Mouse (Mus musculus) lung, postnatal 0 days (tissue): ENCODE measurements around the gene Tmem82. TPM values are rescaled to one million over a fixed set of nuclear protein-coding genes. Genes with fewer than 3 reads are reported as not detected.

Experiments
- ATAC-seq: fragments of 200-750 bp; cut with Nextera tagmentation; 2 replicates; pipeline ENCODE4 v1.8.0; 2017; ENCODE audit warnings: moderate library complexity
- DNase-seq: peaks from one replicate; pipeline ENCODE4 v3.0.0-alpha.2; 2016; ENCODE audit warnings: low spot score
- H3K27ac ChIP-seq: fragments of 300-500 bp; sonication (generic); 2 replicates; pipeline ENCODE4 v1.5.1; 2014; ENCODE audit warnings: antibody characterized with exemption, mild to moderate bottlenecking, low read length, mixed read lengths
- H3K27me3 ChIP-seq: fragments of 300-500 bp; sonication (generic); replicated peaks from 2 replicates; pipeline ENCODE4 v1.6.1; 2014; ENCODE audit warnings: low read length, mixed read lengths; ENCODE audit not compliant: insufficient read depth
- H3K36me3 ChIP-seq: fragments of 300-500 bp; sonication (generic); 2 replicates; pipeline ENCODE4 v1.6.1; 2014; ENCODE audit warnings: low read length, mixed read lengths; ENCODE audit not compliant: insufficient read depth
- H3K4me1 ChIP-seq: fragments of 300-500 bp; sonication (generic); 2 replicates; pipeline ENCODE4 v1.6.1; 2014; ENCODE audit warnings: antibody characterized with exemption, low read depth, low read length, mixed read lengths; ENCODE audit not compliant: insufficient read depth
- H3K4me2 ChIP-seq: fragments of 300-500 bp; sonication (generic); replicated peaks from 2 replicates; pipeline ENCODE4 v1.6.1; 2014; ENCODE audit warnings: low read depth, mild to moderate bottlenecking, low read length, moderate library complexity, mixed read lengths
- H3K4me3 ChIP-seq: fragments of 300-500 bp; sonication (generic); 2 replicates; pipeline ENCODE4 v1.5.1; 2014; ENCODE audit warnings: low read depth, low read length
- H3K9ac ChIP-seq: fragments of 300-500 bp; sonication (generic); replicated peaks from 2 replicates; pipeline ENCODE4 v1.6.1; 2014; ENCODE audit warnings: low read depth, mild to moderate bottlenecking
- H3K9me3 ChIP-seq: fragments of 300-500 bp; sonication (generic); 2 replicates; pipeline ENCODE4 v1.6.1; 2016; ENCODE audit warnings: low read length, mixed read lengths
- CTCF ChIP-seq: IDR thresholded peaks from 2 replicates; pipeline ENCODE4 v1.5.1; 2016; ENCODE audit warnings: antibody characterized with exemption, mild to moderate bottlenecking
- EP300 ChIP-seq: IDR thresholded peaks from 2 replicates; pipeline ENCODE4 v1.6.1; 2016; ENCODE audit warnings: antibody characterized with exemption, mild to moderate bottlenecking, control low read depth
- WGBS: fragments of 180-500 bp; shearing (Covaris S2); extraction: QIAGEN DNeasy Blood & Tissue Kit; methylation state at CpG from one replicate; pipeline ENCODE4 v1.1.7; 2014; 5-methylcytosine and 5-hydroxymethylcytosine counted together
- polyA plus RNA-seq: library from polyadenylated mRNA; unstranded; fragments of >200 nt; fragmentation: Nextera tagmentation; extraction: Ambion mirVana; gene quantifications from 2 replicates; pipeline ENCODE4 v1.2.1, GENCODE M21; 2015

Tmem82 gene
- polyA plus RNA-seq, 1 experiment from 2014 or later = 3.6 TPM

- no peak overlapping the region for H3K9ac ChIP-seq
- no peaks in the 10 kb centered on the region for H3K27me3 ChIP-seq
- no peaks in the 10 kb centered on the region for H3K4me1 ChIP-seq
- peaks cover 22% of the 10 kb centered on the region for H3K36me3 ChIP-seq
- H3K4me2 ChIP-seq = no peak overlapping the region
- WGBS = 68% methylated on average over 19 of the region's 19 CpGs
- no peak overlapping the region for H3K4me3 ChIP-seq
- H3K27ac ChIP-seq = no peak overlapping the region
- no peaks in the 10 kb centered on the region for H3K9me3 ChIP-seq
- peak; percentile 53 for DNase-seq
- 0 out of 2 replicates have a peak, but pooled peaks have one; percentile 5 for ATAC-seq
- TF ChIP-seq CTCF = peak; percentile 72
- no peak for TF ChIP-seq EP300
Observed at GRCm38 (mm10) chr4:141624983-141625773, 6.7 kb upstream of the Tmem82 start.

- Histone ChIP-seq H3K9ac (no peak overlapping the region), H3K4me1 (no peaks in the 10 kb centered on the region), H3K27me3 (no peaks in the 10 kb centered on the region), H3K4me3 (no peak overlapping the region), H3K9me3 (no peaks in the 10 kb centered on the region), H3K36me3 (peaks cover 13% of the 10 kb centered on the region; the same call in 1 of the 2 replicates), H3K4me2 (no peak overlapping the region), H3K27ac (peak overlapping the region; percentile 38; the same call in 1 of the 2 replicates)
- 87% methylated on average over 8 of the region's 8 CpGs for WGBS
- DNase-seq (no peak), ATAC-seq (peak; percentile 8; the same call in 1 of the 2 replicates)
- no peak for TF ChIP-seq CTCF
- no peak for TF ChIP-seq EP300
Observed at GRCm38 (mm10) chr4:141624134-141624533, 5.7 kb upstream of the Tmem82 start.

GRCm38 (mm10) chr4:141623666-141624065 is 5.2 kb upstream of the Tmem82 start, which contains the start of gene Slc25a34:
Gene Slc25a34 (minus strand): TSS chr4:141623821.
- H3K9me3 ChIP-seq = no peaks in the 10 kb centered on the region
- WGBS = 38% methylated on average over 1 of the region's 1 CpGs
- H3K27me3 ChIP-seq = no peaks in the 10 kb centered on the region
- TF ChIP-seq CTCF = peak; percentile 26
- TF ChIP-seq EP300 = peak; percentile 40; the same call in 1 of the 2 replicates
- no peaks in the 10 kb centered on the region for H3K4me1 ChIP-seq
- no peak within 1 kb of the TSS for H3K4me2 ChIP-seq
- H3K36me3 ChIP-seq = 0 out of 2 replicates have a peak, but pooled peaks cover 10% of the 10 kb centered on the region
- peak within 1 kb of the TSS; percentile 43; the same call in 1 of the 2 replicates for H3K27ac ChIP-seq
- no peak within 1 kb of the TSS for H3K9ac ChIP-seq
- ATAC-seq (peak; percentile 91), DNase-seq (peak; percentile 88)
- H3K4me3 ChIP-seq = no peak within 1 kb of the TSS

GRCm38 (mm10) chr4:141623037-141623436 is 4.6 kb upstream of the Tmem82 start:
- H3K36me3 ChIP-seq = 0 out of 2 replicates have a peak, but pooled peaks cover 3% of the 10 kb centered on the region
- 84% methylated on average over 11 of the region's 11 CpGs for WGBS
- H3K27me3 ChIP-seq = no peaks in the 10 kb centered on the region
- H3K4me3 ChIP-seq = no peak overlapping the region
- TF ChIP-seq EP300 (no peak), CTCF (no peak)
- H3K9me3 ChIP-seq = no peaks in the 10 kb centered on the region
- no peak for ATAC-seq
- no peak overlapping the region for H3K4me2 ChIP-seq
- H3K9ac ChIP-seq = no peak overlapping the region
- peaks cover 2% of the 10 kb centered on the region; the same call in 1 of the 2 replicates for H3K4me1 ChIP-seq
- no peak for DNase-seq
- H3K27ac ChIP-seq = no peak overlapping the region; the same call in 1 of the 2 replicates

- H3K4me1 ChIP-seq = peaks cover 7% of the 10 kb centered on the region; the same call in 1 of the 2 replicates
- no peaks in the 10 kb centered on the region for H3K27me3 ChIP-seq
- H3K36me3 ChIP-seq = no peaks in the 10 kb centered on the region
- no peak for TF ChIP-seq CTCF
- no peak for TF ChIP-seq EP300
- H3K4me2 ChIP-seq = no peak overlapping the region
- WGBS = 78% methylated on average over 5 of the region's 5 CpGs
- ATAC-seq (no peak), DNase-seq (no peak)
- no peak overlapping the region for H3K9ac ChIP-seq
- H3K4me3 ChIP-seq = no peak overlapping the region
- no peaks in the 10 kb centered on the region for H3K9me3 ChIP-seq
- H3K27ac ChIP-seq = no peak overlapping the region
Observed at GRCm38 (mm10) chr4:141622580-141622979, 4.1 kb upstream of the Tmem82 start.

GRCm38 (mm10) chr4:141622091-141622490 is 3.7 kb upstream of the Tmem82 start:
- Histone ChIP-seq H3K27me3 (no peaks in the 10 kb centered on the region), H3K36me3 (no peaks in the 10 kb centered on the region), H3K4me2 (no peak overlapping the region), H3K9ac (no peak overlapping the region), H3K4me1 (peaks cover 8% of the 10 kb centered on the region; the same call in 1 of the 2 replicates), H3K9me3 (no peaks in the 10 kb centered on the region), H3K27ac (no peak overlapping the region), H3K4me3 (no peak overlapping the region)
- DNase-seq (no peak), ATAC-seq (no peak)
- WGBS = 82% methylated on average over 8 of the region's 8 CpGs
- no peak for TF ChIP-seq EP300
- TF ChIP-seq CTCF = no peak
